Mouse (Mus musculus) cerebellum, adult 2 months (tissue): ENCODE measurements around the gene Rasd2.

Experiments
- CTCF ChIP-seq: fragments of 200-500 bp; IDR thresholded peaks from 2 replicates; pipeline ENCODE4 v1.5.1; 2011; ENCODE audit warnings: low read depth, mild to moderate bottlenecking, control low read depth, low read length, moderate library complexity, borderline replicate concordance; ENCODE audit not compliant: insufficient read depth
- POLR2A ChIP-seq: fragments of 200-500 bp; IDR thresholded peaks from 2 replicates; pipeline ENCODE4 v1.6.1; 2011; ENCODE audit warnings: low read length, control low read depth, borderline replicate concordance; ENCODE audit not compliant: insufficient read depth

DNA sequence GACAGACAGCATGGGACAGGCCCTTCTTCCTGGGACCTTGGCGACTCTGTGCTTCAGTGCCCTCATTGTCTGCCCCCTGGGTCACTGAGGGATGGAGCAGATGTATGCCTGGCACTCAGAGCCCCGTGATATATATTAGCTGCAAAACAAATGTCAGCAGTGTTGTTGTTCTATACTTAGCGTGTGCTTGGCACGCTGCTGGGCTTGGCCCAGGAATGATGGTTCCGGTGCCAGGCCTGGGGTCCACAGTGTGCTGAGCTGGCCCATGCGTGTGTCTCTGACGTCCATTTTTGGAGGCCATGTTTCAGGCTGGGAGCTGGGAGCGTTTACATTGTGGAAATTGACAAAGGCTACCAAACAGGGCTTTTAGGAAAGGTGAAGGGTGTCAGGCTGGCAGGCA lies 3.1 kb downstream of the Rasd2 start:
- TF ChIP-seq CTCF (no peak), POLR2A (no peak)
